Mouse (Mus musculus) neutrophil, adult 5-6 weeks (primary cell): ENCODE data around the gene Tsc1. TPM values are rescaled to one million over a fixed set of nuclear protein-coding genes. Genes with fewer than 3 reads are reported as not detected.

Source experiments
- ATAC-seq: fragments of 151-379, 151-347 bp; 2 replicates; pipeline ENCODE4 v1.8.0; 2017; ENCODE audit warnings: mild to moderate bottlenecking, moderate TSS enrichment; ENCODE audit not compliant: insufficient number of reproducible peaks, poor library complexity, low FRiP score, severe bottlenecking; ENCODE audit errors: extremely low read depth
- total RNA-seq: library from RNA; stranded (forward); fragments of 200-1000 nt; gene quantifications from 2 replicates; pipeline ENCODE4 v1.2.3, GENCODE M21; 2017

Gene Tsc1
- total RNA-seq, 1 experiment from 2014 or later = 32.5 TPM

DNA sequence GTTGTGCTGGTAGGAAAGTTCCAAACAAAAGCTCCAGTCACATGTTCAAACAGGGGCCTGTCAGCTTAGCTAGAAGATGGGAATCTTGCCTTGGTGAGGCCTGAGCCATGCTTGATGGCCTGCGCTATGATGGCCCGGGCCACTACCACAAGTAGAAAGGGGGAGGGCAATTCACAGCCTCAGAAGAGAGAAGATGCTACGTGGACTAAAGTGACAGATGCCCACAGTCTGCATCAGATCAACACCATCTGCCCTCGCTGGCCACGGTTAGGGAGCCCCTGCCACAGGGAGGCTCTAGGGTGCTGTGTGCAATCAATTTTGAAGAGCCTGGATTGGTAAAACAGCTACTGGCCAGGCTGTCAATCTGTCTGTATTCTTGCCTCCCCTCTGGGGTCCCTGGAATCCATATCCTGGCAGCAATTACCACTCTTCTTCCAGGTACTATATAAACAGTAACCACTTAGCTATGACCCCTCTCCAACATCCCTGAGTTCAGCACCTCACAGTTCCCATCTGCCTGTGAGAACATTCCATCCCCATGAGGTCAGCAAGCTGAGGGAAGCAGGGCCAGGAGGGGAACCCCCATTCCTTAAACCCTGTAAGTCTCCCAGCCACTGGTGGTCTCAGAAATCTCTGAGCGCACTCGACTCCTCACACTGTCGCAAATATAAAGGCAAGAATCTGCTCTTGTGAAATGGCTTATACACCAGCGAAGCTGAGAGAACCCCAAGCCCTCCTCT, 3.8 kb upstream of the Tsc1 start:
- ATAC-seq = no peak

DNA sequence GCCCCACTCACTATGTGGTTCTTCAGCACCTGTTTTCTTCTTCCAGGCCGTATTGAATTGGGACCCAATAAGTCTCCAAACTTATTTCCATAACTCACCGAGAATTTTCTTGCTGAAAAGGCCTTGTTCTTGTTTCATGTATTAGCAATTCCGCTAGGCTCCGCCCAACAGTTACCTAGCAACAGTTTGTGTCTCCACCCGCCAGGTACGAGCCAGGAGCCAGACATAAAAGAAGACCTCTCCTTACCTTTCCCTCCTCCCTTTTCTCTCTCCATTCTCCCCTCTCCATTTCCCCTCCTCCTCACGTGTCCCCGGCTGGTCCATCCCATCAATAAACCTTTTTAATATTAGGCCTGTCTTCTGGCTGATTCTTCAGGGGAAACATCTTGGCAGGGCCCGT, 2.7 kb upstream of the Tsc1 start:
- no peak for ATAC-seq

DNA sequence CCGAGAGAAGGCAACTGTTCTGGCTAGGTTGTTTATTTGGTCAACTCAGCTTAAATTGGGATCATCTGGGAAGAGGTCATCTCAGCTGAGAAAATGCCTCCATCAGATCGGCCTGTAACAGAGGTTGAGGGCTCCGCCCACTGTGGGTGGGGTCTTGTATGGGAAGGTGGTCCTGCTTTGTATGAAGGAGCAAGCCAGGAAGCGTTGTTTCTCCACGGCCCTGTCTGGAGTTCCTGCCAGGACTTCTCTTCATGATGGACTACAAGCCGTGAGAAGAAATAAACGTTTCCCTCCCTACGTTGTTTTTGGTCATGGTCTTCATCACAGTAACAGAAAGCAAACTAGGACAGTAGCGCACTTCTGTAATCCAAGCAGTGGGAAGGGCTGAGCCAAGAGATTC, 2.1 kb upstream of the Tsc1 start:
- ATAC-seq = no peak

DNA sequence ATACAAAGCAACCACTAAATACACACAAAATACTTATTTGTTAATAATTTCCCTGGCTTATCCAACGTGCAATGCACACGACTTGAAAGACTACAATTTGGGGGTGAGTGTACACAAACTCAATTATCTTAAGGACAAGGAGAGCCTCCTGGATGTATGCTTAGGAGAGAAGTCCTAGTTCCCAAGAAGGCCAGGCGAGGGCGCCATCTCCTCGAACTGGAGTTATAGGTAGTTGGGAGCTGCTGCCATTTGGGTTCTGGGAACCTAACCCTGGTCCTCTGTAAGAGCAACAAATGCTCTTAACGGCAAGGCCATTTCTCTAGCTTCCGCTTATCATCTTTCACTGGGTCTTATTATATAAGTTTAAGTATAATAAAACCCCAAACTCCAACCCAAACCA, 1.2 kb upstream of the Tsc1 start:
- ATAC-seq = no peak

DNA sequence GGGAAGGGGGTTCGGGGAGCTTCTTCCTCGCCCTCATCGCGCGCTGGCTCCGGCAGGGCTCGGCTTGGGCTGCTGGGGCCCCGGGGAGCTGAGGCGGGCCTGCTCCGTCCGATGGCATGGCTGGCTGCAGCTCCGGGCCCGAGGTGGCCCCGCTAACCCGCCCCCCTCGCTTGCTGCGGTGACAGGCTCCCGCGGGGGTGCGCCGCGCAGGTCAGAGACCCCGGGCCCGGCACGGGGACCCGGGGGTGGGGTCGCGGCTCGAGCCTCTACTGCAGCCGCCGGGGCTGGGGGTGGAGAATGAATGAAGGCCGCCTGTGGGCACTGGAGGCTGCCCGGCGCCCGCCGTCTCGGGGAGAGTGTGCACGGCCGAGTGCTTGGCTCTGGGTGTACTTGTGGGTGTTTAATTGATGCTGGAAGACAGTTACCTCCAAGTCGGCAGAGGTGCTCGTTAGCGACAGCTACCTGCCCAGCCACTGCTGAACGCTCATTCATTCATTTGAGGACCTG, 460 bp downstream of the Tsc1 start:
- ATAC-seq = no peak

DNA sequence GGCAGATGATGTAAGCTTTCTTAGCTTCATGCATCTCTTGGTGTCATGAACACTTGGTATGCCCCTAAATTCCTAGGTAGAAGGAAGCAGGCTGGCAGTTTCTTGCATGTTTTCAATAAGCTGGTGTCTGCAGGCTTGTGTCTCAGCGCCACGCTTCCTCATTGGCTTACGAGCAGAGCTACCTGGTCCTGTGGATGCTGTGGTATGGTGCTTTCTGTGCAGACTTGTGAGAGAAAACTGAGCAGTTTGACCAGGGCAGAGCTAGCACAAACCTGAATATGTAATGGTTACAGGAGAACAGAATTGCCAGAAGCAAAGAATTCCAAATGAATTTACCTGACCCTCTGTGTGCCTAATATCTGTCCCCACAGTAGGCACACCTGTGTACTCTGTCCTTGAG, 2.1 kb downstream of the Tsc1 start:
- no peak for ATAC-seq

DNA sequence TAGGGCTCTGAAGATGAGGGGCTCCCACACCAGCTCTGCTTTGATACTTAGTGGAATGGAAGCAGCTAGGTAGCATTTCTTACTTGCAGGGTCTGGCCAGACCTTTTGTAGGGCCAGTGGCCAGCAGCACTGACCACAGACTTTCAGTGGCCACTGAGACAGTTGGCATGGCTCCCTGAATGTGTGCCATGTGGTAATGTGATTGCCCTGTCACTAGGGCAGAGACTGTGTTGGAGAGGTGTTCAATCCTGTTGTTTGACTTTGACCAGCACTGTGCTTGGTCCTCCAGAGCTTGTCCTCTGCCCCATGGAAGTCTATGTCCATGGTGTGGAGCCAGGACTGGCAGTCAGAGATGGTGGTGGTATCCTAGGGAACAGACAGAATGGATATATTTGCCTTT, 9.5 kb downstream of the Tsc1 start:
- no peak for ATAC-seq

DNA sequence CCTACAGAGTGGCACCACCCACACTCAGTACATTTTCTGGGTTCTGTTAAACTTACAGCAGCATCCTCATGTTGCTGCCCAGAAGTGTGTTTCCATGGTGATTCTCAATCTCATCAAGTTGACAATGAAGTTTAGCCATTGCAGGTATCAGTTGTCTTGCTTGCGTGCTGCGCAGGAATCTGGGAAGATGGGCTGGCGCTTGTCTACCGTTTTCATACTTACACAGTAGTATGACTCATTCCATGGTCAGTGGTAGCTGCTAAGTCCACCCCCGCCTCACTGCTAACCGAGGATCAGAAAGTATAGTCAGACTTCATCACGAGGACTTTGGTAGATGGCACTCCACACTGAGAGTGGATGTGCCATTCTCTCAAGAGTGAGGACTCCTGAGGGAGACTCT, 12.3 kb downstream of the Tsc1 start:
- no peak for ATAC-seq

DNA sequence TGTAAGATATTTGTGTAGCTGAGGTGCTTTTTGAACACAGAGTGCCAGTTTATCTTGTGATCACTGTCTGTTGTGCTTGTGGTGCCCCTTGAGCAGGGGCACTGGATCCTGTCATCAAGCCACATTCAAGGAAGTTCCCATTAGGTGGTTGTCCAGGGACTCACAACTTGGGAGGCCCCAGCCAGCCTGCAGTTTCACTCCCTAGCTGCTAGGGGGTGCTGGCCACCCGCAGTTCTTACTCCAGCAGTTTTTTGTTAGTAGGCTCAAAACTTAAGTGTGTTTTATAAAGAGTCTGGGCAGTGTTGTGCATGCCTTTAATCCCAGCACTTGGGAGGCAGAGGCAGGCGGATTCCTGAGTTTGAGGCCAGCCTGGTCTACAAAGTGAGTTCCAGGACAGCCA, 13.3 kb downstream of the Tsc1 start:
- 0 out of 2 replicates have a peak, but pooled peaks have one; percentile 23 for ATAC-seq

DNA sequence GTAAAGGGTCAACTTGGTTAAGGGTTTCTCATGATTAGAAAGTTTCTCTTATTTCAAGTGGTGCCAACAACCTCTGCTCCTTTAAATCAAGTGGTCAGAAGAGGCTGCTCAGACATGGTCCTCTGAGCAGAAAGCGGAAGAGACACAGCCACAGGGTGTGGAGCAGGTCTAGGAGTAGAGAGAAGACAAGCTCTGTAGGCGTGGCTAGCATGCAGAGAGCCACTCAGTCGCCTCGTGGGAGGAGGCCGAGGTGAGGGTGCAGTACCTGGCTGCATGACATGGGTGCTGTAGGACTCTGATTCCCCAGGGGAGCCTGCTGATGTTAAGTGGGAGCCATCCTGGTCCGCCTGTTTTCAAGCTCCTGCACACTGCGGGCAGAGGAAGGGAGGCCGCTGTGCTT, 15.2 kb downstream of the Tsc1 start:
- no peak for ATAC-seq

DNA sequence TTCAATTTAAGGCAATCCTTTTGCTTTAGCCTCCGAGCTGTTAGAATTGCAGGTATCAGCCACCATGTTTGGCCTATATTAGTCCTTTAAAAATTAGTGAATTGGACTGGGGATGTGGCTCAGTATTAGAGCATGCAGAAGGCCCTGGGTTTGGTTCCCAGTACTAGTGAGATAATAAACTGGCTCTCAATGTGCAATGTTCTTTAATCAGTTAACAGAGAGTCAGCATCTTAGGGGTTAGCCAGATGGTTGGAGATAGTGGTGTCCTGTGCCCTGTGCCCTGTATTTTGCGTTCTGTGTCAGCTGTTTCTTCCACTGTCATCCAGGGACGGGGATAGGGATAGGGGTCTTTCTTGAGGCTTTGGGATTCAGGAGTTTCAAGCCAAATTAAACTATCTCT, 21.9 kb downstream of the Tsc1 start:
- no peak for ATAC-seq

DNA sequence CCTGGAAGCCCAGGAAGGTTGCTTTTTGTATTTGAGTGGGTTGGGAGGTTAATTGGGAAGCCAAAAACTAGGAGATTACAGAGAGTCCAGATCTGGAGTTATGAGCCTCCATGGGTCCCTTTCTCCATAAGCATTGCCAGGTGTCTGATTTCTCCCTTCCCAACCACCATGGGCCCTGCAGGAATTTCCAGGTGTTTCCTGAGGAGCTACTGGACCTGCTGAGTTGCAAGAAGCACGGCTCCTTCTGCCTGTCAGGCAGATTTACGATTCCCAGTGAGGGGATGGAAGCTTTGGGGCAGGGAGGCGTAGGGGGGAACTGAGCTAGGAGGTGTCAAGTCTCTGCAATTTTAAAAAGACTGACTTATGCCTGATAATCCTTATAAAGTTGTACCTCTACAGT, 24.8 kb downstream of the Tsc1 start:
- ATAC-seq = no peak

DNA sequence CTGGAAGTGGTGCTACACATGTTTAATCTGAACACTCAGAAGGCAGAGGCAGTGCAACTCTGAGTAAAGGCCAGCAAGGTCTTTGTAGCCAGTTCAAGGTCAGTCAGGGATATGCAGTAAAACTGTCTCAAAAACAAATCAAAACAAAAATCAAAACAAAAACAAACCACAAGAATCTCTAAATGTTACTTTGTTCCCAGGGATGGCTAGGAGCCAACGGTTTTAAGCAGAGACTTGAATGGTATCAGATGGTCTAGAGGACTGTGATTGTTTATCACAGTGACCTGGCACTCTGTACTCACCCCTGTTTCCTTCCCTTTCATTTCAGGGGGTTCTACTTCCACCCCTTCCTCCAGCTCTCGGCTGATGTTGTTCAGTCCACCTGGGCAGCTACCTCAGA, 30.4 kb downstream of the Tsc1 start:
- no peak for ATAC-seq

DNA sequence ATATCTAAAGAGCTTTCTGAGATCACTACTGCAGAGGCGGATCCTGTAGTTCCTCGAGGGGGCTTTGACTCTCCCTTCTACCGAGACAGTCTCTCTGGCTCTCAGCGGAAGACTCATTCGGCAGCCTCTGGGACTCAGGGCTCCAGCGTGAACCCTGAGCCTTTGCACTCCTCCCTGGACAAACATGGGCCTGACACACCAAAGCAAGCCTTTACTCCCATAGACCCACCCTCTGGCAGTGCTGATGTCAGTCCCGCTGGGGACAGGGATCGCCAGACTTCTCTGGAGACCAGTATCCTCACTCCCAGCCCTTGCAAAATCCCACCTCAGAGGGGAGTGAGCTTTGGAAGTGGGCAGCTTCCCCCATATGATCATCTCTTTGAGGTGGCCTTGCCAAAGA, 35.0 kb downstream of the Tsc1 start:
- ATAC-seq = no peak

DNA sequence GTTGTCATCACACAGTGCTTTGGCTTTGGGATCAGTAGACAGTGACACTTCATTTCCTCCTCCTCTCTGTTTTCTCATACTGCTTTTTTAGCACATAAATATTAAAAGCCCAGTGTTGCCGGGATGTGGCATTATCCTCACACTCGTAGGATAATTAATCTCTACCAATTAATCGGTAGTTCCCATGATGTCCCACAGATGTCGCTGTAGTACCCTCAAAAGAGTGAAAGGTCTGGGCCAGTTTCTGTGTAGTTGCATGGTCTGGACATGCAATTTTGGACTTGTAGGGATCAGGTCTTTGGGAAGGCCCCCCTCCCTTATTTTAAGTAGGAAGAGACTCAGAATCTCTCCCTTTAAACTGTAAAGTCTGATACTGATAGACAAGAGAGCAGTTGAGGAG, 39.7 kb downstream of the Tsc1 start:
- ATAC-seq = no peak

DNA sequence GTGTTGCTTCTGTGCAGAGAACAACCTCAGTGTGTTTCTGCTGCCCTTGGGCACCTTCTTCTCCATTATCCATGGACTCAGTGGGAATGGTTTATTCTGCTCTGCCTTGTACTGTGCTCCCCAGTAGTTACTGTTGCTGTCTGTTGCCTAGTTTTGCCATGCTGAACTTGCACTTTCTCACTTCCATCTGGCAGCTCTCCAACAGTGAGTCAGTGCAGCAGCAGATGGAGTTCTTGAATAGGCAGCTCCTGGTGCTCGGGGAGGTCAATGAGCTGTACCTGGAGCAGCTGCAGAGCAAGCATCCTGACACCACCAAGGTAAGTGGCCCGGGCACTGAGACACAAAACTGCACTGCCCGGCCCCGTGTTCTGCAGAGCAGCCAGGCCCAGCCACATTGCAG, 40.7 kb downstream of the Tsc1 start:
- ATAC-seq = no peak

DNA sequence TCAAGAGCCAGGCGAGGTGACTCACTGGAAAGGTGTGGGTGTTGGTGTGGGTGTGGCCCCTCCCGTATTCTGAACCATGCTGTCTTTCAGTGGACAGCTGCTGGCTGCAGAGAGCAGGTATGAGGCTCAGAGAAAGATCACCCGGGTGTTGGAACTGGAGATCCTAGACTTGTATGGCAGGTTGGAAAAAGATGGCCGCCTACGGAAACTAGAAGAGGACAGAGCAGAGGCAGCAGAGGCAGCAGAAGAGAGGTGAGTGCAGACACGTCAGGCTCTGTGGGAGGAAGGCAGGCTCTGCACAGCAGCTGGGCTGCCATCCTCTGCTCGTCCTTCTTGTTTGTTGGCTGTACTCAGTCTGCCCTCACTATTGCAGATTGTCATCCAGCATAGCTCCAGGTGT, 44.9 kb downstream of the Tsc1 start:
- no peak for ATAC-seq

DNA sequence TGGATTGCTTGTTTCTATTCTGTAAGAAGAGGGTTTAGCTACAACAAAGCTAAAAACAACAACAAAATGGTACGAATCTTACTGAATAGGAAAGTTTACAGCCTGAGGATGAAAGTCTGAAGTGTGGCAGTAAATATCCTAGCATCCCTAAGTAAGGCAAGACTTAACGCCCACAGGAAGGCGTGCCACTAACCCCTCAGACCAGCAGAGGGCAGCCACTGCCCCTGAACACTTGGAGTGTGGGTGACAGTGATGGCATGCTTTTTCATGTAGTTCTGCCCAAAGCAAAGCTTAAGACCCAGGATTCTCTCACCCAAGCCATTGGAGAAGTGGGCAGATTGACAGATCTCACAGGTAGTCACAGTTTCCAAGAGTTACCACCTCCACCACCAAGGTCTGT, 47.4 kb downstream of the Tsc1 start:
- ATAC-seq = peak; percentile 16; the same call in 1 of the 2 replicates

DNA sequence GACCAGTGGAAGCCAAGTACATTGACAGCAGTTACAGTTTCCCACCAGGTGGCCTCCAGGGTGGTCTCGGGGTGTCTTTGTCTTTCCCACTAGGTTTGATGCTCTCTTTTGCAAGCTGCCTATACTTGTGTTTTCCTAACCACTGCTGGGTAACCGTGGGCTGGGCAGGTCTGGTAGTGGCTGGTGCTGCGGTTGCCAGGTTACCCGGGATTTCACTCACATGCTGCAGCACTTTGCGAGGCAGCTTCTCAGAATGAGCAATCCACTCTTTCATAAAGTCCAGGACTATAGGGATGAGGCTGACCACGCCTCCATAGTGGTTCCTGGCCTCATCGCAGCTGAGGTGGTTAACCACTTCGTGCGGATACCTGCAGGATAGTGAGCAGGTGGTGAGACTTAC, 51.7 kb downstream of the Tsc1 start:
- no peak for ATAC-seq

DNA sequence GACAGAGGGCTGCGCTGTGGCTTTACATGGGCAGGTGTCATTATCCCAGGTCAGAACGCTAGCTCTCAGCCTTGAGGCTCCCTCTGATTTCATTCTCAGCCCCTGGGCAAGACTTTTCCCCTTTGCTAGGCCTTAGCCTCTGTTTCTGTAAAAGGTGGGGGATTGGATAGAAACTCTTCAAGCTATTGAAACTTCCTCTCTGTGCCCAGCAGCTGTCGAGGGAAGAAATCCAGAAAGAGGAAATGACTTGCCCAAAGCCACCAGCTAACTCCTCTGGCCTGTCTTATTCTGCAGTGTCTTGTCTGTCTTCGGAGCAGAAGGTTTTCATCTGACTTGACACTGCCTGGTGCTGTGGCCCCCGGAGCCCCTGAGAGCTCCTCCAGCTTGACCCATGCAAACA, 57.5 kb downstream of the Tsc1 start:
- ATAC-seq = peak; percentile 32; the same call in 1 of the 2 replicates
